Mouse (Mus musculus) brain, embryonic 14.5 days (tissue): ENCODE data around the gene Pank4.

Experiments
- CTCF ChIP-seq: fragments of 200-500 bp; IDR thresholded peaks from 2 replicates; pipeline ENCODE4 v1.5.1; 2012; ENCODE audit warnings: inconsistent platforms, mild to moderate bottlenecking, moderate library complexity, borderline replicate concordance; ENCODE audit not compliant: insufficient read depth, insufficient read length; ENCODE audit errors: extremely low read depth
- POLR2A ChIP-seq: fragments of 200-500 bp; IDR thresholded peaks from 2 replicates; pipeline ENCODE4 v1.6.1; 2012; ENCODE audit warnings: mild to moderate bottlenecking, inconsistent platforms, borderline replicate concordance; ENCODE audit not compliant: poor library complexity, insufficient read depth, insufficient read length, severe bottlenecking; ENCODE audit errors: extremely low read depth

GRCm38 (mm10) chr4:155010870-155011269 lies 46.9 kb downstream of the Pank4 start:
- no peak for TF ChIP-seq CTCF
- no peak for TF ChIP-seq POLR2A
